Mouse (Mus musculus) lung, postnatal 0 days (tissue): Measurements from ENCODE around the gene Tceal5.

Source experiments
- CTCF ChIP-seq: IDR thresholded peaks from 2 replicates; pipeline ENCODE4 v1.5.1; 2016; ENCODE audit warnings: antibody characterized with exemption, mild to moderate bottlenecking
- EP300 ChIP-seq: IDR thresholded peaks from 2 replicates; pipeline ENCODE4 v1.6.1; 2016; ENCODE audit warnings: antibody characterized with exemption, mild to moderate bottlenecking, control low read depth

GRCm38 (mm10) chrX:136213396-136213795 is 9.7 kb upstream of the Tceal5 start:
- TF ChIP-seq CTCF: no peak
- TF ChIP-seq EP300: no peak
